Mouse (Mus musculus) olfactory bulb, adult 2 months (tissue): ENCODE data around the gene Wdr62.

Experiments used
- CTCF ChIP-seq: fragments of 200-500 bp; IDR thresholded peaks from 2 replicates; pipeline ENCODE4 v1.5.1; 2012; ENCODE audit warnings: low read depth, mild to moderate bottlenecking, low read length, moderate library complexity; ENCODE audit not compliant: insufficient read depth
- POLR2A ChIP-seq: fragments of 200-500 bp; IDR thresholded peaks from 2 replicates; pipeline ENCODE4 v1.6.1; 2012; ENCODE audit warnings: mild to moderate bottlenecking, low read depth, low read length, moderate library complexity; ENCODE audit not compliant: insufficient read depth

- TF ChIP-seq CTCF (no peak), POLR2A (no peak)
Observed at GRCm38 (mm10) chr7:30200200-30200599, 80.0 kb downstream of the Wdr62 start.
